Mouse (Mus musculus): ENCODE results near the gene Mpp4.

DNA sequence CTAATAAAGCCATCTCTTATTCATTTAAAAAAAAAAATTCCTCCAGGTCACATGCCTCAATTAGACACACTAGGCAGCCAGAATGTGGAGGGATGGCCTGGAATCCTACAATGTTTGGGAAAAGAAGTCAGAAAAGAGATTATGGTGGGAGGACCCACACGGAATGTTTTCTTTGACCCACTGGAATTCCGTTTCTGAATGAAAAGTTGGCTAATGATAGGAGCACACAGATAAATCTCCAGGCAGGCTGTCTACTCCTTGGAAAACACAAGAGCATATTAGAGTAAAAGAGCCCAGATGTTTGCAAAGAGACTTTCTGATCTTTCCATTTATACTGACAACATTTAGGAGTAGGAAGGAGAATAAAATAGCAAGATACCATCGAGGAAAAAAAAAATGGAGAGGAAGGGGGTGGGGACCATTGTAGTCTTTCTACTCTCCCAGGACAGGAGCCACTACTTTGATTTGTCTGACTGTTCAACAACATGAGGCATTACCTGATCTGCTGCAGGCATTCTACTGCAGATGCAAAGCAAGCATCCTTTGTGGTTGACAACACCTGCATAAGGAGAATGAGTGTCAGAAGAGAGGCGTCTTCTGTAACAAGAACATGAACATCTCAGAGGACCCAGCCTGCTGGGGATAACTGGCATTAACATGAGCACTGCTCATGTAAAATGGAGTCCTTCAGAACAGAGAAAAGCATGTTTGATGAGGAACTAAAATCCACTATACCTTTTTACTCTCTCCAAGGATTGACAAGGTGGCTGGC lies 4.7 kb upstream of the Mpp4 start:
- TF ChIP-seq GATA1 (IDR thresholded peaks at IDR 0.05; ENCODE audit: borderline replicate concordance, low read length) (no peak), FLI1 (IDR thresholded peaks at IDR 0.05; ENCODE audit: low read length) (no peak)
